Mouse (Mus musculus) thymus, adult 2 months (tissue): ENCODE measurements around the gene Pitpna. TPM values are rescaled to one million over a fixed set of nuclear protein-coding genes. Genes with fewer than 3 reads are reported as not detected.
A peak's percentile ranks its signal among the peaks of the same experiment; 100 is the strongest.

Source experiments
- DNase-seq: peaks from one replicate; pipeline ENCODE4 v3.0.0; 2021
- H3K27ac ChIP-seq: fragments of 200-500 bp; 2 replicates; pipeline ENCODE4 v1.5.1; 2012; ENCODE audit warnings: low read length, control low read depth; ENCODE audit not compliant: control insufficient read depth, insufficient read depth
- H3K27me3 ChIP-seq: fragments of 200-500 bp; 2 replicates; pipeline ENCODE4 v1.6.1; 2012; ENCODE audit warnings: mild to moderate bottlenecking, low read length, moderate library complexity, mixed read lengths; ENCODE audit not compliant: control insufficient read depth, insufficient read depth
- H3K36me3 ChIP-seq: fragments of 200-500 bp; 2 replicates; pipeline ENCODE4 v1.6.1; 2012; ENCODE audit warnings: mild to moderate bottlenecking, low read length, moderate library complexity; ENCODE audit not compliant: control insufficient read depth, insufficient read depth
- H3K4me1 ChIP-seq: fragments of 200-500 bp; replicated peaks from 2 replicates; pipeline ENCODE4 v1.6.1; 2012; ENCODE audit warnings: low read length; ENCODE audit not compliant: control insufficient read depth, insufficient read depth
- H3K4me3 ChIP-seq: fragments of 200-500 bp; 2 replicates; pipeline ENCODE4 v1.5.1; 2012; ENCODE audit warnings: mild to moderate bottlenecking, low read length, control low read depth, moderate library complexity; ENCODE audit not compliant: control insufficient read depth, insufficient read depth
- CTCF ChIP-seq: fragments of 200-500 bp; IDR thresholded peaks from 2 replicates; pipeline ENCODE4 v1.5.1; 2012; ENCODE audit warnings: mild to moderate bottlenecking, control low read depth, low read length, moderate library complexity, borderline replicate concordance; ENCODE audit not compliant: control insufficient read depth, poor library complexity, insufficient read depth; ENCODE audit errors: extremely low read depth
- POLR2A ChIP-seq: fragments of 200-500 bp; IDR thresholded peaks from 2 replicates; pipeline ENCODE4 v1.6.1; 2012; ENCODE audit warnings: mild to moderate bottlenecking, low read length, control low read depth, moderate library complexity; ENCODE audit not compliant: control insufficient read depth, poor library complexity, insufficient read depth; ENCODE audit errors: extremely low read depth
- WGBS: fragments of 180-500 bp; shearing (Covaris S2); methylation state at CpG from one replicate; pipeline ENCODE4 v1.1.7; 2018; 5-methylcytosine and 5-hydroxymethylcytosine counted together
- polyA plus RNA-seq: library from polyadenylated mRNA; depleted of rRNA; stranded (reverse); fragments of >200 nt; gene quantifications from 2 replicates; pipeline ENCODE4 v1.2.3, GENCODE M21; 2012; rRNA removed

The Pitpna gene
- polyA plus RNA-seq, 1 experiment = 99.7 TPM

DNA sequence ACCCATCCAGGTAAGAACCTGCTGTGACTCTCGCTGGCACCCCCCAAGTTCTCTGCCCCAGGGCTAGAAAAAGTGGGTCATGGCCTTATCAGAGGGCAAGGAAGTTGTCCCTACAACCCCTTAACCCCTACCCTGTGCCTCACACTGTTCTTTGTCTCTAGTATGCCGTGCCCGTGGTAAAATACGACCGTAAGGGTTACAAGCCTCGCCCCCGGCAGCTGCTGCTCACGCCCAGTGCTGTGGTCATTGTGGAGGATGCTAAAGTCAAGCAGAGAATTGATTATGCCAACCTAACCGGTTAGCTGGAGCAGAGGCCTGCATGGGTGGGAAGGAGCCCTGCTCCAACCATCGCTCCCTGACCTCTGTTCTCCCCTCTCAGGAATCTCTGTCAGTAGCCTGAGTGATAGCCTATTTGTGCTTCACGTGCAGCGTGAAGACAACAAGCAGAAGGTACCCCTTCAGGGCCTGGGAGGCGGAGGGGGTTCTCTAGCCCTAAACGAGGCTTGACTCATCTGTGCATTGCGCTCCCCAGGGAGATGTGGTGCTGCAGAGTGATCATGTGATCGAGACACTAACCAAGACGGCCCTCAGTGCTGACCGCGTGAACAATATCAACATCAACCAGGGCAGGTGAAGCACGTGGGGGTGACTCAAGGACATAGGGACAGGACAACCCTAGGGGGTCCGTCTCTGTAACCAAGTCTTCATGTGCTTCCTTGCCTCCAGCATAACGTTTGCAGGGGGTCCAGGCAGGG lies 83.7 kb downstream of the Pitpna start:
- no peaks in the 10 kb centered on the region for H3K27me3 ChIP-seq
- peaks cover 9% of the 10 kb centered on the region; the same call in 1 of the 2 replicates for H3K4me1 ChIP-seq
- H3K36me3 ChIP-seq = peaks cover 48% of the 10 kb centered on the region
- no peak for DNase-seq
- TF ChIP-seq CTCF = no peak
- TF ChIP-seq POLR2A = no peak
- H3K27ac ChIP-seq = no peak overlapping the region
- H3K4me3 ChIP-seq = no peak overlapping the region
- 97% methylated on average over 22 of the region's 22 CpGs for WGBS

DNA sequence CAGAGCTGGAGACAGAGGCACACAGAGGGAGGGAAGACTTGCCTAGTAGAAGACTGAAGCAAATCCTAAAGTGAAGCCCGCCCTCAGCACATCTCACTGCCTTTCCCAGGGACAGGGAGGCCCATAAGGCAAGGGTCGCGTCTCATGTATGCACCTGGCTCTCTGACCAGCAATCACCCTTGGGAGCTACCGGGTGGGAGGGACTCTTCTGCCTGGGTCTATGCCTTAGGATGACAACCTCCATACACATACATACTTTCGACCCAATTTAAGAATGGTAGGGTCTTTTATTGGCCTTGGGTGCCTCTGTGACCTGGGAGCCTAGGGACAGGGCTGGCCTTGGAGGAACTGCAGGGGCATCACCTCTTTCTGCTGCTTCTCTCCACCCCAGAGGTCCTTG lies 85.5 kb downstream of the Pitpna start:
- Histone ChIP-seq H3K4me1 (peaks cover 6% of the 10 kb centered on the region; the same call in 1 of the 2 replicates), H3K27me3 (no peaks in the 10 kb centered on the region), H3K4me3 (no peak overlapping the region), H3K36me3 (peaks cover 43% of the 10 kb centered on the region), H3K27ac (no peak overlapping the region)
- 93% methylated on average over 5 of the region's 5 CpGs for WGBS
- DNase-seq = no peak
- TF ChIP-seq CTCF (no peak), POLR2A (no peak)

DNA sequence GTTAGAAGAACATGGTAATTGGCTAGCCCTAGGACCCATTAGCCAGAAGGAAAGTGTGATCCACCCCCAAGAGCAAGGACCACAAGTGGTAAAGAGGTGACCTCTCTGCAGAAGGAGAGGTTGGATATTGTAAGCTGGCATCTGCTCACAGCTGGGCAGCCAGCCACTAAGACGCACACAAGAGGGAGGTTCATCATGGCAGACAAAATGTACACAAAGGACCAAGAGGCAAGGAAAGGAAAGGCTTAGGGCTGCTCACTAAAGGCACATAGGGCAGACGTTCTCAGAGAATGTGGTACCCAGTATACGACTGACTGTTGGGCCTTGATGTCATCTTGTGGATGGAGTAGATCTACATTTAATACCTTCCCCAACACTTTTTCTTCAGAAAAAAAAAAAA lies 87.0 kb downstream of the Pitpna start:
- Histone ChIP-seq H3K27ac (no peak overlapping the region), H3K36me3 (peaks cover 33% of the 10 kb centered on the region), H3K4me3 (no peak overlapping the region), H3K27me3 (no peaks in the 10 kb centered on the region), H3K4me1 (no peaks in the 10 kb centered on the region)
- TF ChIP-seq POLR2A = no peak
- TF ChIP-seq CTCF = no peak
- DNase-seq = no peak
- 95% methylated on average over 3 of the region's 3 CpGs for WGBS

DNA sequence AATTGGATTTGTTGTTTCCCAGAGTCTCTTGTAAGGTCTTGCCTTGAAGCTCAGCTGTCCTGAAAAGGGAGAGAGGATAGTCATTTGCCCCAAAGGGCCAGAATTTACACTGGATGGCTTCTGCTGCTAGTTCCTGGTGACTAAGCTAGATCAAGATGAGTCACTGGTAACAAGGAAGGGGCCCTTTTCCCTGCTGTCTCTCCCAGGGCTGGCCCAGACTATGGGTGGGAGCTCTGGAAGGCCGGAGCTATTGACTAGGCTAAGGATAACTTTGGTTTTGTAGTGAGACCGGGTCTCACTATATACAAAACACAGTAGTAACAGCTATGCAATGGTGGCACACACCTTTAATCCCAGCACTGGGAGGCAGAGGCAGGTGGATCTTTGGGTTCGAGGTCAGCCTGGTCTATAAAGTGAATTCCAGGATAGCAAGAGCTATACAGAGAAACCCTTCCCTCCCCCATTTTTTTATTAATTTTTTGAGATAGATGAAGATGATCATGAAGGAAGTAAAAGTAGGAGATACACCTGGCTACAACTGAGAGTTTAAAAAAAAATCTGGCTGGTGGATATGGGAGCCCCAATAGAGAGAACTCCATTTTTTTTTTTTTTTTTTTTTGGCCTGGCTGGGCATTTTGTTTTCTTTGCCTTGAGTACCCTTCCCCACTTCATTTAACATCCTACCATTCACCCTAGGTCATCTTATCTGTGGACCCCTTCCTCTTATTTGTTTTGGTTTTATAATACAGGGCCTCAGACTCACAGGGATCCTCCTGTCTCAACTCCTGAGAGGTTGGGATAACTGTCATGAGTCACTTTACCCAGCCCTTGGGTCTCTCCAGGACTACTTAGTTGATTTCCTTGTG lies 90.2 kb downstream of the Pitpna start:
- Histone ChIP-seq H3K4me3 (peak overlapping the region; percentile 48; the same call in 1 of the 2 replicates), H3K27me3 (no peaks in the 10 kb centered on the region), H3K27ac (peak overlapping the region; percentile 69), H3K36me3 (peaks cover 5% of the 10 kb centered on the region; the same call in 1 of the 2 replicates), H3K4me1 (no peaks in the 10 kb centered on the region)
- TF ChIP-seq CTCF (no peak), POLR2A (no peak)
- DNase-seq = no peak
- 100% methylated on average over 3 of the region's 3 CpGs for WGBS

Other genes starting within 250 kb of the Pitpna start
- gene Rpa1, start 239.8 kb upstream of the Pitpna start, polyA plus RNA-seq = 62.8 and 93.9 TPM in 2 replicates
- 5.6 and 7.8 TPM in 2 replicates for gene Smyd4, start 239.7 kb upstream of the Pitpna start, polyA plus RNA-seq
- 43.4 and 46.7 TPM in 2 replicates for gene Serpinf1, start 165.4 kb upstream of the Pitpna start, polyA plus RNA-seq
- gene Serpinf2, start 148.5 kb upstream of the Pitpna start, polyA plus RNA-seq = 1.4 and 3.1 TPM in 2 replicates
- 52.1 and 53.7 TPM in 2 replicates for gene Wdr81, start 133.4 kb upstream of the Pitpna start, polyA plus RNA-seq
- gene Tlcd2, start 126.4 kb upstream of the Pitpna start, polyA plus RNA-seq = 13.0 and 14.4 TPM in 2 replicates
- gene Prpf8, start 101.3 kb upstream of the Pitpna start, polyA plus RNA-seq = 142 and 161 TPM in 2 replicates
- gene Rilp, start 78.0 kb upstream of the Pitpna start, polyA plus RNA-seq = 3.0 and 3.2 TPM in 2 replicates
- 4.7 and 4.8 TPM in 2 replicates for gene Scarf1, start 74.6 kb upstream of the Pitpna start, polyA plus RNA-seq
- 207 and 214 TPM in 2 replicates for gene Slc43a2, start 56.4 kb upstream of the Pitpna start, polyA plus RNA-seq
- gene Inpp5k, start 42.9 kb downstream of the Pitpna start, polyA plus RNA-seq = 149 and 164 TPM in 2 replicates
- 78.0 and 90.2 TPM in 2 replicates for gene Myo1c, start 62.4 kb downstream of the Pitpna start, polyA plus RNA-seq
- 46.7 and 85.4 TPM in 2 replicates for gene Crk, start 91.2 kb downstream of the Pitpna start, polyA plus RNA-seq
- 170 and 177 TPM in 2 replicates for gene Ywhae, start 144.8 kb downstream of the Pitpna start, polyA plus RNA-seq
- gene Doc2b, start 208.0 kb downstream of the Pitpna start, polyA plus RNA-seq = 0.24 and 0.31 TPM in 2 replicates